Mouse (Mus musculus): Measurements from ENCODE around the gene Rimklb.
"Not testable (repeated sequence)": the region's sequence is repeated elsewhere in the genome, so short reads cannot be mapped to it uniquely, and the experiment has no call there.

Gene Rimklb

GRCm38 (mm10) chr6:122496501-122496900, 2.1 kb downstream of the Rimklb start:
- no peak for DNase-seq (ENCODE audit: low spot score in 2 of 2)

- no peak for DNase-seq (ENCODE audit: low spot score in 2 of 2)
Measured at GRCm38 (mm10) chr6:122495082-122495881, 3.3 kb downstream of the Rimklb start.

DNA sequence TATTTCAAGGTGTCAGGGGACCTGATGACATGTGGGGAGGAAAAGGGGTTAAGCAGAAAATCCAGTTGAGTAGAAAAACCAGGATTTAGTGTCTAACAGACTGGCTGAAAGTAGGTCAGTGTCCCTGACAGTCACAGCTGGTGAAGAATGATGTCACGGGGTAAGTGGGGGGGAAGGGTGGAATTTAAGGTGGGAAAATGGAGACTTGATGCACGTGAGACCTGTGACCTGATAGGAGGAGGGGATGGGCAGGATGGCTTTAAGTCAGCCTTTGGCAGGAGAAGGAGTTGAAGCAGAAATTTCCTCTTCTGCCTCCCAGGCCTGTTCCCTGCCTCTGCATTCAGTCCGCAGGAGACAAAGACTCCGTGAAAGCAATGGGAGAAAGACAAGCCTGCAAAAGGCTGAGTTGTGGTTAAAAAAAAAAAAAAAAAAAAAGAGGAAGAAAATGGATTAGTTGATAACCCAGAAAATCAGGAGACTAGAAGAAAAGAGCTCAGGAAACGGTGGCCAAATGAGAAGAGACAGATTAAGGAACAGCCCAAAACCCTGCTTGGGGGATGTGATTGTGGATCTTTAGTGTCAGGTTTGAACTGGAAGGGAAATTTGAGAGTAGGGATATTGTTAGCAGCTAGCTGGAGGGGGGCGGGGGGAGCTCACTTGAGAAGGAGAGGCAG, 4.6 kb downstream of the Rimklb start:
- no peak for DNase-seq (ENCODE audit: low spot score in 2 of 2)

DNA sequence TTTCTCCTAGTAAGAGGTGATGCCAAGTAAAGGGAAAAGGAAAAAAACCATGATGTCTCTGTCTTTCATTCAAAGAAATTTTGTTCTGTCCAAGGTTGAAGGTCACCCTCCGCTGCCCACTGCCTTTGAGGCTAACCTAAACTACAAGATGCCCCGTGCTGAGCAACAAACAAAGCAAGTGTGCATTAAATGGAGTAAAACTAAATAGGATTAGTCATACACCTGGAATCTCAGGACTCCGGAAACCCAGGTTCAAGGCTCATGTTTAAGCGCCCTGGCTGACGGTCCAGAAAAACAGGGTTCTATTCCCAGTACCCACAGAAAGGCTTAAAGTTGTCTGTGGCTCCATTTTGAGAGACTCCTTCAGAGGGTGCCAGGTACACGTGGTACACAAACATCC, 6.1 kb downstream of the Rimklb start:
- DNase-seq (ENCODE audit: low spot score in 2 of 2), result no peak

DNA sequence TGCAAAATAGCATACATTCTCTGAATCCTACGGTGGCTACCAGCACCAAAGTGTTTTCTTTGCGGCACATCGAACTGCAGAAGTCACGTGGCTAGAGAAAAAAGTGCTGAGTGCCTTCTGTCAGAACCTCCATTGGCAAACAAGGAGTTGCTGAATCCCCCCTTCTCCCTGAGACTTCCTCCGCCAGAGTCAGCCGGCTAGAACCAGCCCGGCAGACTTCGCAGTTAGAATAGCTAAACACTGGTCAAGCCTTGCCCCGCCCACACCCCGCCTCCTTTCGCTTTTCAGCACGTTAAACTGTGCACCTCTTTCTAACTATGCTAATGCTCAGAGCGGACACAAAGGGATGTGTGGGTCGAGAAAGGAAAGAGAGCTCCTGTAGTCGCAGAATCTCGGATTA, 7.0 kb downstream of the Rimklb start:
- DNase-seq (ENCODE audit: low spot score in 2 of 2), result peak; percentile 39 to 67

DNA sequence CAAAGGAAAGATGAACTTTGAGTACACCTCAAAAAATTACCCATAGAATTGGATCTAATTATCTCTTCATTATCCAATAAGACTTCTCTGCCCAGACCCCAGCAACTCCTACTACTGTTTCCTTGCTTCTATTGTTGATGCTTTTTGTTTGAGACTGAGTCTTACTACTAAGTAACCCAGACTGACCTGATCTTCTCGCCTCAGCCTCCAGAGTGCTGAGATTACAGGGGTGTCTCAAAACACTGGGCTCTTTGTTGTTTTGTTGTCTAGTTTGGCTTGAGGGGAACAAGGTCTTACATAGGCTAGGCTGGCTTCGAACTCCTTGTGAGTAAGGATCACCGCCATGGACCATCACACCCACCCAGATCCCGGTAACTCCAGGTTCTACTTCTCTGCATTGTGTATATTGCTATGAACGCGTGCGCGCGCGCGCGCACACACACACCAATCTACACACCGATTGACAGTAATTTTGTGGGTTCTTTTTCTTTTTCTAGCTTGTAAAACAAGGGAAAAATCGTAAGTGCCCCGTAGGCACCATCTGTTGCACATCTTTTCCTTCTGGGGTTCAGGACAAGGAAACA, 7.5 kb downstream of the Rimklb start:
- DNase-seq (ENCODE audit: low spot score in 2 of 2), result no peak

DNA sequence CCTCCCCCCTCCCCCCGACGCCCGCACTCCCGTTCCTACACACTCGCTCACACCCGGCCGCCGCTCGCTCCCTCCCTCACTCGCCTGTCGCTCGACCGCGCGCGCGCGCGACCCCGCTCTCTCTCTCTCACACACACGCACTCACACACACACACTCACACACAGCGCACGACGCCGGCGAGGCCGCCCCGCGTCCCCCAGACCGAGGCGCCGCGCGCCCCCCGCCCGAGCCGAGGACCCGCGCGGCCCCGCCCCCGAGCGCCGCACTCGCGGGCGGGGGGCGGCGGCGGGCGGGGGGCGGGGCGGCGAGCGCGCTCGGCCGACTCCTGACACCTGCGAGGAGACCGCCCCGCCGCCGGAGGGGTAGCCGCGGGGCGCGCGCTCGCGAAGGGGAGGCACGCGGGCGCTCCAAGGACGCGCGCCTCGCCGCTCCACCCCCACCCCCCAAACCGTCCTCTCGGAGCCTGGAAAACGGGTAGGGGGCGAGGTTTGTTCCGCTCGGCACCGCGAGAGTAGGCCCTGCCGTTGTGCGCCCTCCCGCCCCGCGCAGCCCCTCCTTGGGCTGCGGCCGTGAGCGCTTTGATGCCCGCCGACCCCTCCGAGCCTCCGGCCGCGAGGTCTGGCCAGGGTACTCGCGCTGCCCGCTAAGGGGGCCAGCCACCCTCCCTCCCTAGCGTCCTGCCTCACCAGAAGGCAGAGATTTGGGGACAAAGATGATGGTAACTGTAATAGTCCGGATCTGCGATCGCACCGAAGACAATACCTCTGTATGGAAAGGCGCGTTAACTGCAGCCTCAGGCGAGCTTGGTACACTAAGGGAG, 12.1 kb downstream of the Rimklb start:
- no peak for DNase-seq (ENCODE audit: low spot score in 2 of 2)

- peak; percentile 37 to 44 for DNase-seq (ENCODE audit: low spot score in 2 of 2)
Measured at GRCm38 (mm10) chr6:122485401-122486296, 12.9 kb downstream of the Rimklb start.

DNA sequence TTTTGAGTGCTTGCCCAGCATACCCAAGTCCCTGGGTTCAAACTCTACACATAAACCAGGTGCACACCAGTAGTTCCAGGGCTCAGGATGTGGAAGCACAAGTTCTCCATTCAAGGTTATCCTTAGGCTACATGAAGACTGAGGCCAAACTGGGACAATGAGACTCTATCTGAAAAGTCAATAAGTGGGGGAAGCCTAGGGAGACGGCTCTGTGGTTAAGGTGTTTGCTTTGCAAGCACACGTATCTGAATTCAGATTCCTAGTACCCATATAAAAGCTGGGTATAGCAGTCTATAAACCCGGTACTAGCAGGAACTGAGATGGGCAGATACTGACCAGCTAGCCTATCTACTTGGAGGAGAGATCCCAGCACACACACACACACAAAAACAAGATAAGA, 20.5 kb downstream of the Rimklb start:
- no peak for DNase-seq (ENCODE audit: low spot score in 2 of 2)

- DNase-seq (ENCODE audit: low spot score in 2 of 2), result not testable (repeated sequence)
Measured at GRCm38 (mm10) chr6:122471461-122471860, 27.1 kb downstream of the Rimklb start.

GRCm38 (mm10) chr6:122470240-122470639, 28.3 kb downstream of the Rimklb start:
- no peak for DNase-seq (ENCODE audit: low spot score in 2 of 2)

- DNase-seq (ENCODE audit: low spot score in 2 of 2), result no peak
Measured at GRCm38 (mm10) chr6:122469030-122469640, 29.4 kb downstream of the Rimklb start.

DNA sequence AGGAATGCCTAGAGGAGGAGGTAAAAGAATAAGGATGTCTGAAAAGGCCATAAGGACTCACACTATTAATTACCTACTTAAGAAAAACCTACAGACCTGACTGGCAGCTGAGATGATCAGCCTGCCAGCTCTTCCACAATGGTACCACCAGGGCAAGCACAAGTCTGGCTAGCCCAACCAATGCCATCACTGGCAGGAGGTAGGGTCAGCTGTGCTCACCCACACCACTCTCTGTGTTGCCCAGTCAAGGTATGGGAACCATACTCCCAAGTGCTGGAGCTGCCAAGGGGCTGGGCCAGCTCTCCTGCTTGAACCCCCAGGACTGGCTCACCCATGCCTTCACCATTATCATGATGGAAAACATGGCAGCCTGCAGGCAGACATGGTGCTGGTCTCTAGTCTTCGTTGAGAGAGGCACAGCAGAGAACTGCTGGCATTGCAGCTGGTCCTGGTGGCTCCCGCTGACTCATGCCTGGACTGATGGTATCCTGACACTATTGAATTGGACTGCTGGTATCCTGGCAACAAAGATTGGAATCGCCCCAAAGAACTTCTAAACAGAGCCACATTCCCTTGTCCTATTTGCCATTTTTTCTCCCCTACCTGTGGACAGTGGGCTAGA, 32.4 kb downstream of the Rimklb start:
- no peak for DNase-seq (ENCODE audit: low spot score in 2 of 2)

GRCm38 (mm10) chr6:122458946-122459693, 39.4 kb downstream of the Rimklb start:
- DNase-seq (ENCODE audit: low spot score in 2 of 2), result peak; percentile 19 to 25

GRCm38 (mm10) chr6:122447848-122448247, 50.7 kb downstream of the Rimklb start:
- no peak for DNase-seq (ENCODE audit: low spot score in 2 of 2)

DNA sequence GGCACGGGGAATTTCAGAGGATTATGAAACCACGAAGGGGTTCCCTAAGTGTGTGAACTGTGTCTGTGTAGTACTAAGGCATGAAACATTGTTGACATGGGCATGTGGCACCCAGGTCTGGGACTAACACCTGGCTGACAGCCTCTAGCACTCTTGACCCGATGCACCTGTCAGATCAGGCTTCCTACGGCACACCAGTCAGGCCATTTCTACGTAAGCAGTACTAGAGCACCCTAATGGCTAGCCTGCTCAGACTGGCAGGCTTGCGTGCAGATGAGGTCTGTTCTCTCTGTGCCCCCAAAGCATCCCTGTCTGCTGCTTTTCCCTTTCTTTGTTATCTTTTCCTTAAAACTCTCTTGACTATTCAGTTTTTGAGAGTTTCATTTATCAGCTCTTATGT, 53.3 kb downstream of the Rimklb start:
- no peak for DNase-seq (ENCODE audit: low spot score in 2 of 2)

DNA sequence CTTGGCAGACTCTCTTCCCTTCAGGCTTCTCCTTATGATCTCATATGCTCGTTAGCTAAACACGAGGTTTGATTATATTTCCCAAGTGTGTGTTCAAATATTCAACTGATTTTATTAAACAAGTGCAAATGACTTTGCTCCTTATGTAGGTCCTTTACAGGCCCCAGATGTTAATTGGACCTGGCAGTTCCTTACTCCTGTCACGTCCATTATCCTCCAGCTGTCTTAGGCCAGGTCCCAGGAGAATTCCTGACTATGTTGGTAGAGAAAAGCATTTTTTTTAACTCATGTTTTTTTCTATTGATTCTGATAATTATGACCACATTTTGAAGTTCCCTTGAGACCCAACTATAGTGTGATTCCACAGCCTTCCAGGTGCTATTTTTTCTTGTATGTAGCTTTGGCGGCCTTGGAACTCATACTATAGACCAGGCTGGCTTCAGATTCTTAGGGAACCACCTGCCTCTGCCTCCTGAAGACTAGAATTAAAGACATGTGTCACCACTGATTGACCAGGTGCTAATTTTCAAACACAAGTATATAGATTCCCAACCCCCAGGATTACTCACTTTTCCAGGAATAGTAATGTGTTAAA, 57.8 kb downstream of the Rimklb start:
- DNase-seq (ENCODE audit: low spot score in 2 of 2), result no peak

GRCm38 (mm10) chr6:122439249-122439648, 59.3 kb downstream of the Rimklb start:
- DNase-seq (ENCODE audit: low spot score in 2 of 2), result no peak

DNA sequence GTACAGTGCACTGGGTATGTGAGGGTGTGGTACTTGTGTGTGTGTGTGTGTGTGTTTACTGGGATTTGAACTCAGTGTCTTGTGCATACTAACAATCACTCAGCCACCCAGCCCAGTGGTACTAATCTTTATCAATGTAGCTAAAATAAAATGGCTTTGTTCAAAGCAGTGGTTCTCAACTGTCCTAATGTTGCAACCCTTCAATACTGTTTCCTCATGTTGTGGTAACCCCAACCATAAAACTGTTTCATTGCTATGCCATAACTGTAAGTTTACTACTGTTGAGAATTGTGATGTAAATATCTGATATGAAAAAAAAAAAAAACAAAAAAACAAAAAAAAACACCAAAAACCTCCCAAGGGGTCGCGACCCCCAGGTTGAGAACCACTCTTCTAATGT, 63.3 kb downstream of the Rimklb start:
- DNase-seq (ENCODE audit: low spot score in 2 of 2), result no peak
